Mouse (Mus musculus): ENCODE measurements at regions not wholly inside any gene's neighbourhood (a gene's known extent, or its start where the extent isn't known, plus 50 kb on each side); places are given as distances from the start of the nearest gene placed in this dataset.

- no peak for DNase-seq (ENCODE audit: low spot score)
Observed at GRCm38 (mm10) chr13:111977769-111978674, 169.2 kb upstream of the Map3k1 start.

- DNase-seq (ENCODE audit: low spot score): no peak
Observed at GRCm38 (mm10) chr13:111978675-111979020, 169.9 kb upstream of the Map3k1 start.

GRCm38 (mm10) chr13:111979428-111980204 is 170.8 kb upstream of the Map3k1 start:
- no peak for DNase-seq (ENCODE audit: low spot score)

- DNase-seq (ENCODE audit: low spot score): no peak
Observed at GRCm38 (mm10) chr13:111980205-111980595, 171.4 kb upstream of the Map3k1 start.

GRCm38 (mm10) chr13:111981103-111981502 is 172.3 kb upstream of the Map3k1 start:
- DNase-seq (ENCODE audit: low spot score): no peak

GRCm38 (mm10) chr13:111982796-111983460 is 174.1 kb upstream of the Map3k1 start:
- no peak for DNase-seq (ENCODE audit: low spot score)

GRCm38 (mm10) chr13:111984081-111984574 is 175.3 kb upstream of the Map3k1 start:
- no peak for DNase-seq (ENCODE audit: low spot score)

- no peak for DNase-seq (ENCODE audit: low spot score)
Observed at GRCm38 (mm10) chr13:111985406-111985805, 176.6 kb upstream of the Map3k1 start.

- no peak for DNase-seq (ENCODE audit: low spot score)
Observed at GRCm38 (mm10) chr13:111986681-111987080, 177.9 kb upstream of the Map3k1 start.

GRCm38 (mm10) chr13:111987420-111987819 is 178.6 kb upstream of the Map3k1 start:
- no peak for DNase-seq (ENCODE audit: low spot score)

GRCm38 (mm10) chr13:111990913-111991534 is 182.2 kb upstream of the Map3k1 start:
- DNase-seq (ENCODE audit: low spot score): no peak

GRCm38 (mm10) chr13:111992075-111992847 is 183.5 kb upstream of the Map3k1 start:
- DNase-seq (ENCODE audit: low spot score): no peak

- DNase-seq (ENCODE audit: low spot score): no peak
Observed at GRCm38 (mm10) chr13:111994862-111995490, 186.2 kb upstream of the Map3k1 start.

- DNase-seq (ENCODE audit: low spot score): no peak
Observed at GRCm38 (mm10) chr13:111995716-111996115, 186.9 kb upstream of the Map3k1 start.

- DNase-seq (ENCODE audit: low spot score): no peak
Observed at GRCm38 (mm10) chr13:111996910-111997309, 188.1 kb upstream of the Map3k1 start.

GRCm38 (mm10) chr13:111997980-111998945 is 189.5 kb upstream of the Map3k1 start:
- no peak for DNase-seq (ENCODE audit: low spot score)

- no peak for DNase-seq (ENCODE audit: low spot score)
Observed at GRCm38 (mm10) chr13:111999647-112000292, 191.0 kb upstream of the Map3k1 start.

- DNase-seq (ENCODE audit: low spot score): no peak
Observed at GRCm38 (mm10) chr13:112000293-112000665, 191.5 kb upstream of the Map3k1 start.

GRCm38 (mm10) chr13:112000696-112001095 is 191.9 kb upstream of the Map3k1 start:
- DNase-seq (ENCODE audit: low spot score): no peak

All from left cerebral cortex, adult 11 months (tissue).